Mouse (Mus musculus) frontal cortex, adult (tissue): ENCODE measurements around the gene Nrap.

Source experiments
- ATAC-seq: cut with Nextera tagmentation; 2 replicates; pipeline ENCODE4 v1.9.2; 2017; ENCODE audit warnings: mild to moderate bottlenecking, moderate library complexity, mixed read lengths; ENCODE audit not compliant: low TSS enrichment

Gene Nrap

GRCm38 (mm10) chr19:56316531-56316930, 73.3 kb downstream of the Nrap start:
- ATAC-seq: no peak

- peak; percentile 64; the same call in 1 of the 2 replicates for ATAC-seq
These were observed 89.0 kb downstream of the Nrap start for GRCm38 (mm10) chr19:56300835-56301234.

- ATAC-seq: no peak
These were observed 92.6 kb downstream of the Nrap start for GRCm38 (mm10) chr19:56297264-56297663.

DNA sequence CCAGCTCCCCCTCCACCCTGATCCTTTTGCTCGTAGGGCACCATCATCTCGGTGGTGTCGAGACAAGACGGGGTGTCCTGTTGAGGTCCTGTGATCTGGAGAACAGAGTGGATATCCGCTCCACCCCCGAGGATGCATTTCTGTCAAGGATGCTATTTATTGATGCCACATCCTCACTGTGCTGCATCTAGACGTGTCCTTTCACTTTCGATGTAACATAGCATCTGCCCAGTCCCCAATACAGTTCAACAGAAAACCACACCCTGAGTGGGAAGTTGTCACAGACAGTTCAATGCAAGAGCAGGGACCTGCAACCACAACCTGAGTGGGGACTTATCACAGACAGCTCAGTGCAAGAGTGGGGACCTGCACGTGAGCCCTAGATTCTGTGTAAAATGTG, 93.2 kb downstream of the Nrap start:
- no peak for ATAC-seq

DNA sequence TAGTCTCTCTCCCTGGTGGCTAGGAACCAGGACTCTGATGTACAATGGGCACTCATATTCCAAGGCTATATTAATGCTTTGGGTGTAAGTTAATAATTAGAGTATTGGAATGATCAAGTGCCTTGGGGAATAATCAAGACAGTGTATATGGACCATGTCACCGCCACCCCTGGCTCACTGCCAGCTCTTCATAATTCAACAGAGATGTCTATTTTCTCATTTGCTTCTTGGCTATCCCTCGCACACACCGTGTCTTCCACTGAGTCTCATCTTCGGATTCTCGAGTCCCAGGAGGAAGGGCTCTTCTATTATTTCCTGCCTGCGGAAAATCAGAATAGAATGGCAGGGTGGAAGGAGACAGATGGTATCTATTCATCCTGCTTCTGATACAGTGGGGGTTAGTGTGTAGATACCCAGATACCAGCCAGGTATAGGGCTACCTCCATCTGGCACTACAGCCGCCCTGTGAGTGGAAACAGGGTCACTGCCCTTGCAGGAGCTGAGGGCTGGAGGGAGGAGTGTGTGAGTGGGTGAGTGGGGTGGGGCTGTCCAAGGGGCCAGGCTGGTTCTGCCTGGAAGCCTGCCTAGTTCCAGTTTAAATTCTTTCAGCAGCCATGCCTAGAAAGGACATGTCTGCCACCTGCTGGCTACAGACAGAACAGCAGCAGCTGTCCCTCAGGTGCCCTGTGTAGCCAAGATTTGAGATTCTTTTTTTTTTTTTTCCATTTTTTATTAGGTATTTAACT, 95.0 kb downstream of the Nrap start:
- ATAC-seq: peak; percentile 67

DNA sequence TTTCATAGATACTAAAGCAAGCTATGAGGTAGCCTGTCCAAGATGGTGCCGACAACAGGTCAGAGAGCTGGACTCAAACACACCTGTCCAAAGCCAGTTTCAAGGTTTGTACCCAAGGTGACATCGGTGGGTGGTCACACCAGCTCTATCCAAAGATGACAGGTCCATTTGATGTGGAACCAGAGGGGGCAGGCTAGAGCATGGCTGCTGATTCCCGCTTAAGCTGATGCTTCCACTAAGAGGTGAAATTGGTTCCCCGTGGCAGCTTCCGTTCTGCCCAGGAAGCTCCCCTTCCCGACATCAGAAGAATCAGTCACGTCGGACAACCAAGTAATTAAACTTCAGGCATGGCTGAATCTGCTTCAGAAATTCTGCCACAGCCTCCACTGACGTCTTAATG, 97.5 kb downstream of the Nrap start:
- ATAC-seq: no peak

- no peak for ATAC-seq
These were observed 97.9 kb downstream of the Nrap start for GRCm38 (mm10) chr19:56291898-56292297.

- ATAC-seq: no peak
These were observed 100.2 kb downstream of the Nrap start for GRCm38 (mm10) chr19:56289642-56290041.

GRCm38 (mm10) chr19:56288436-56288835, 101.4 kb downstream of the Nrap start:
- ATAC-seq: no peak

- ATAC-seq: no peak
These were observed 102.1 kb downstream of the Nrap start for GRCm38 (mm10) chr19:56287580-56288367.

DNA sequence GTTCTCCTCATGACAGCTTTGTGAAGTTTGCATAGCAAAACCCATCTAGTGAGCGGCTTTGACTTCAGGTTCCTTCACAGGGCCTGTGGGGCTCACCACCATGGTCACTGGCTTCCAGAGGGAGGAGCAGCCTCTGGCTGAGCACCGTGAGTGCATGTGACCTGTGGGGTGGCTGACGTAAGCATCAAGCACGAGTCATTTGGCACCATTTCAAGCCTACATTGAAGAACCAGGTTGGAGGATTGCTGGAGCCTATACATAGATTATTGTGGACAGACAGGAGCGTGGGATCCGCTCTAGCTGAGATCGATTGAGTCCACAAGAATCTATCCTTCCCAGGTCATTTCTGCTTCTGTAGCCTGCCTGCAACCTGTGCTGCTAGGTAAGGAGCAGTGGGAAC, 103.0 kb downstream of the Nrap start, which contains the start of gene Habp2:
Gene Habp2, plus strand, starts transcription at position 272 of the 400 bp plus-strand sequence.
- no peak for ATAC-seq

- no peak for ATAC-seq
These were observed 104.6 kb downstream of the Nrap start for GRCm38 (mm10) chr19:56285222-56285621.

DNA sequence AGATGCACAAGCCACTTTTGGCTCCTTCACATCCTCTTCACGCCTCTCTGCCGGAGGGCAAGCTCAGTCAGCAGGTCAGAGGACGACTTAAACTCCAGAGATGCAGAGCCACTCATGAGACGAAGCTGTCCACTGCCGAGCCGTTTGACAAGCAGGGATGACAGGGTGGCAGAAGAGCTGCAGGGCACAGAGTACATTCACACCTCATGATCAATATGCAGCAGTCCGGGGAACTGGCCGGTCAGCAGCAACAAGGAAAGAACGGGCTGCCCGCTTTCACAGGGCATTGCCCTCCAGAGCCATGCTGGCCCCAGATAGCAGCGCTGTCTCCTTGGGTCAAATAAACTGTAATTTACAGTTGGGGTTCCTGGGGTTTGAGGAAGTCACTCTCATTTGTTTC, 111.5 kb downstream of the Nrap start:
- no peak for ATAC-seq

DNA sequence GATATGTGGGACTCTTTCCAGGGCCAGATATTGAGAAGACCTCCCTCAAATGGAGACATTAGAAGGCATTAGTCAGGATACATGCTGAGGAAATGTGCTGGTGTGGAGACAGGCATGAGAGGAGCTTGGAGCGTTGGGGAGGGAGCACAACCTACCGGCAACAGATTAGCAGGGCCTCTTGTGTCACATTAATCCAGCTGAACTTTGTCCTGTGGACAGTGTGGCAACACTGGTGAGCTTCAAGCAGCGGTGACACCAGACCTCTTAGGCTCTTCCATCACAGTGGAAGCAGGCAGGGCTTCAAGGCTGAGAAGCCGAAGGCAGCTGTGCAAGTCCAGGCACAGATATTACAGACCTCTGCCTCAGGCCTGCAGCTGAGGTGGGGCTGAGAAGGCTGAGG, 111.9 kb downstream of the Nrap start:
- no peak for ATAC-seq

GRCm38 (mm10) chr19:56277140-56277804, 112.6 kb downstream of the Nrap start:
- no peak for ATAC-seq

- ATAC-seq: no peak
These were observed 117.8 kb downstream of the Nrap start for GRCm38 (mm10) chr19:56272081-56272480.
